Mouse (Mus musculus) lung, embryonic 14.5 days (tissue): ENCODE data around the gene Wdr18. TPM values are rescaled to one million over a fixed set of nuclear protein-coding genes. Genes with fewer than 3 reads are reported as not detected.

Experiments
- ATAC-seq: fragments of 200-750 bp; cut with Nextera tagmentation; 2 replicates; pipeline ENCODE4 v1.8.0; 2017; ENCODE audit warnings: mild to moderate bottlenecking, moderate TSS enrichment, moderate library complexity; ENCODE audit not compliant: insufficient read depth
- DNase-seq: peaks from one replicate; pipeline ENCODE4 v3.0.0-alpha.2; 2015
- H3K27ac ChIP-seq: fragments of 300-500 bp; sonication (generic); 2 replicates; pipeline ENCODE4 v1.5.1; 2014; ENCODE audit warnings: low read depth, mild to moderate bottlenecking, moderate library complexity
- H3K27me3 ChIP-seq: fragments of 300-500 bp; sonication (generic); 2 replicates; pipeline ENCODE4 v1.6.1; 2014; ENCODE audit warnings: low read length, control low read depth; ENCODE audit not compliant: insufficient read depth
- H3K36me3 ChIP-seq: fragments of 300-500 bp; sonication (generic); 2 replicates; pipeline ENCODE4 v1.6.1; 2014; ENCODE audit warnings: control low read depth; ENCODE audit not compliant: insufficient read depth
- H3K4me1 ChIP-seq: fragments of 300-500 bp; sonication (generic); 2 replicates; pipeline ENCODE4 v1.6.1; 2014; ENCODE audit warnings: antibody characterized with exemption, control low read depth; ENCODE audit not compliant: insufficient read depth
- H3K4me2 ChIP-seq: fragments of 300-500 bp; sonication (generic); 2 replicates; pipeline ENCODE4 v1.6.1; 2014; ENCODE audit warnings: mild to moderate bottlenecking
- H3K4me3 ChIP-seq: fragments of 300-500 bp; sonication (generic); 2 replicates; pipeline ENCODE4 v1.5.1; 2014; ENCODE audit warnings: low read depth, low read length
- H3K9ac ChIP-seq: fragments of 300-500 bp; sonication (generic); 2 replicates; pipeline ENCODE4 v1.6.1; 2014
- H3K9me3 ChIP-seq: fragments of 300-500 bp; sonication (generic); 2 replicates; pipeline ENCODE4 v1.6.1; 2016; ENCODE audit warnings: low read depth, low read length, control low read depth
- CTCF ChIP-seq: IDR thresholded peaks from 2 replicates; pipeline ENCODE4 v1.5.1; 2016; ENCODE audit warnings: antibody characterized with exemption, low read depth
- WGBS: fragments of 180-500 bp; shearing (Covaris S2); extraction: QIAGEN DNeasy Blood & Tissue Kit; methylation state at CpG from one replicate; pipeline ENCODE4 v1.1.7; 2014; 5-methylcytosine and 5-hydroxymethylcytosine counted together
- polyA plus RNA-seq: library from polyadenylated mRNA; unstranded; fragments of >200 nt; fragmentation: Nextera tagmentation; extraction: Ambion mirVana; gene quantifications from 2 replicates; pipeline ENCODE4 v1.2.1, GENCODE M21; 2014

Gene Wdr18
- polyA plus RNA-seq, 1 experiment from 2014 or later, result 124 TPM

GRCm38 (mm10) chr10:79985334-79986231 lies 25.6 kb downstream of the Wdr18 start:
- WGBS, result 3% methylated on average over 35 of the region's 35 CpGs
- DNase-seq (peak; percentile 72), ATAC-seq (no peak)
- peaks cover 32% of the 10 kb centered on the region for H3K4me1 ChIP-seq
- H3K4me3 ChIP-seq, result peak overlapping the region; percentile 85
- no peaks in the 10 kb centered on the region for H3K27me3 ChIP-seq
- H3K4me2 ChIP-seq, result peak overlapping the region; percentile 76
- peak overlapping the region; percentile 65 for H3K9ac ChIP-seq
- H3K9me3 ChIP-seq, result no peaks in the 10 kb centered on the region
- H3K36me3 ChIP-seq, result peaks cover 12% of the 10 kb centered on the region; the same call in 1 of the 2 replicates
- no peak for TF ChIP-seq CTCF
- peak overlapping the region; percentile 99 for H3K27ac ChIP-seq

DNA sequence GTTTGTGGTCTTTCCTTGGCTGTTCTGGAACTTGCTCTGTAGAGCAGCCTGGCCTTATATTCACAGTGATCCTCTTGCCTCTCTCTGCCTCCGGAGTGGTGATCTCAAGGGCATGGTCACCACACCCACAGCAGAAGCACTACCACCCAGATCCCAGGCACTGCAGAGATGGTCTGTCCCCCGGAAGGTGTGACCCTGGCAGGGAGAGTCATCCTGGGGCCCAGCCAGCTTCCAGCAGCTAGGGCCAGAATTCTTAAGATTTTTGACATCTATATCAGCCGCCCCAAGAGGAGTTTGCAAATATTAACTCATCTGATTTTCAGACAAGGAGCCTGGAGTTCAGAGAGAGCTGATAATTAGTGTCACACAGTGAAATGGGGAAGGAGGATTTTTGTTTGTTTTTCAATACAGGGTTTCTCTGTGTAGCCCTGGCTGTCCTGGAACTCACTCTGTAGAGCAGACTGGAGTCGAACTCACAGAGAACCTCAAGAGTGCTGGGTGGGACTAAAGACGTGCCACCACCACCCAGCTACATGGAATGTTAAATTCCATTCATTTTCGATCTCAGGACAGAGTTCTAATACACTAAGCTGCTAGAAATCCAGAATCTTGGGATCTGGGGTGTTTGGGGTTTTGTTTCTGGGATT lies 26.4 kb downstream of the Wdr18 start:
- H3K27ac ChIP-seq, result peak overlapping the region; percentile 99
- ATAC-seq (no peak), DNase-seq (peak; percentile 45)
- 16% methylated on average over 6 of the region's 6 CpGs for WGBS
- H3K4me3 ChIP-seq, result peak overlapping the region; percentile 85
- peak overlapping the region; percentile 76 for H3K4me2 ChIP-seq
- H3K27me3 ChIP-seq, result no peaks in the 10 kb centered on the region
- H3K4me1 ChIP-seq, result peaks cover 32% of the 10 kb centered on the region
- H3K36me3 ChIP-seq, result peaks cover 11% of the 10 kb centered on the region; the same call in 1 of the 2 replicates
- peak overlapping the region; percentile 65 for H3K9ac ChIP-seq
- TF ChIP-seq CTCF, result no peak
- 0 out of 2 replicates have a peak, but pooled peaks cover under 1% of the 10 kb centered on the region for H3K9me3 ChIP-seq

- ATAC-seq (no peak), DNase-seq (peak; percentile 94)
- Histone ChIP-seq H3K27ac (peak overlapping the region; percentile 99), H3K4me3 (peak overlapping the region; percentile 85), H3K9me3 (peaks cover 5% of the 10 kb centered on the region; the same call in 1 of the 2 replicates), H3K36me3 (peaks cover 17% of the 10 kb centered on the region), H3K27me3 (no peaks in the 10 kb centered on the region), H3K4me1 (peaks cover 32% of the 10 kb centered on the region), H3K4me2 (peak overlapping the region; percentile 76), H3K9ac (0 out of 2 replicates have a peak overlapping the region, but pooled peaks have one; percentile 65)
- TF ChIP-seq CTCF, result peak; percentile 91
- 4% methylated on average over 11 of the region's 11 CpGs for WGBS
Measured at GRCm38 (mm10) chr10:79986963-79987362, 27.0 kb downstream of the Wdr18 start.

- no peaks in the 10 kb centered on the region for H3K27me3 ChIP-seq
- peak overlapping the region; percentile 76 for H3K4me2 ChIP-seq
- peak overlapping the region; percentile 99 for H3K27ac ChIP-seq
- TF ChIP-seq CTCF, result no peak
- peak; percentile 29 for DNase-seq
- no peak for ATAC-seq
- 7% methylated on average over 27 of the region's 27 CpGs for WGBS
- H3K9ac ChIP-seq, result peak overlapping the region; percentile 81
- H3K9me3 ChIP-seq, result peaks cover 5% of the 10 kb centered on the region; the same call in 1 of the 2 replicates
- peaks cover 23% of the 10 kb centered on the region for H3K36me3 ChIP-seq
- peaks cover 27% of the 10 kb centered on the region for H3K4me1 ChIP-seq
- H3K4me3 ChIP-seq, result peak overlapping the region; percentile 85
Measured at GRCm38 (mm10) chr10:79987771-79988505, 28.0 kb downstream of the Wdr18 start.

GRCm38 (mm10) chr10:79988506-79989271 lies 28.7 kb downstream of the Wdr18 start, which contains the start of gene Cnn2:
TSS of gene Cnn2 (plus strand) at chr10:79988584.
- peak; percentile 90 for DNase-seq
- H3K36me3 ChIP-seq, result peaks cover 31% of the 10 kb centered on the region
- H3K27me3 ChIP-seq, result no peaks in the 10 kb centered on the region
- peak within 1 kb of the TSS; percentile 81 for H3K9ac ChIP-seq
- WGBS, result 0% methylated on average over 59 of the region's 59 CpGs
- peaks cover 5% of the 10 kb centered on the region; the same call in 1 of the 2 replicates for H3K9me3 ChIP-seq
- ATAC-seq, result peak; percentile 16
- peak within 1 kb of the TSS; percentile 85 for H3K4me3 ChIP-seq
- H3K4me2 ChIP-seq, result peak within 1 kb of the TSS; percentile 76
- TF ChIP-seq CTCF, result no peak
- H3K4me1 ChIP-seq, result peaks cover 25% of the 10 kb centered on the region
- H3K27ac ChIP-seq, result peak within 1 kb of the TSS; percentile 99

- H3K4me3 ChIP-seq, result peak overlapping the region; percentile 85
- H3K36me3 ChIP-seq, result peaks cover 37% of the 10 kb centered on the region
- DNase-seq (no peak), ATAC-seq (no peak)
- H3K27ac ChIP-seq, result peak overlapping the region; percentile 99
- H3K4me1 ChIP-seq, result peaks cover 25% of the 10 kb centered on the region
- no peak for TF ChIP-seq CTCF
- 29% methylated on average over 8 of the region's 8 CpGs for WGBS
- H3K27me3 ChIP-seq, result no peaks in the 10 kb centered on the region
- H3K9ac ChIP-seq, result peak overlapping the region; percentile 81
- H3K9me3 ChIP-seq, result peaks cover 5% of the 10 kb centered on the region; the same call in 1 of the 2 replicates
- peak overlapping the region; percentile 76 for H3K4me2 ChIP-seq
Measured at GRCm38 (mm10) chr10:79989272-79989786, 29.4 kb downstream of the Wdr18 start.
